8 mouse cellular contexts compared by ENCODE assay signal in genomic region chr2:85129496-85129971, GRCm38 (mm10). TPM values are rescaled to one million over a fixed set of nuclear protein-coding genes. Genes with fewer than 3 reads are reported as not detected.
DNase-seq lines count a peak whose midpoint lies in the region; ATAC-seq and TF ChIP-seq lines count a peak whose summit lies in the region.

No protein-coding gene starts in this region.

- H3K9ac ChIP-seq in embryonic facial prominence, embryonic 14.5 days (ENCODE audit: low read depth, low read length), result no peak overlapping the region
- no peak overlapping the region for H3K9ac ChIP-seq in hindbrain, postnatal 0 days (replicated peaks; ENCODE audit: low read length)
- H3K9ac ChIP-seq in liver, postnatal 0 days (replicated peaks), result no peak overlapping the region

- H3K9me3 ChIP-seq in embryonic facial prominence, embryonic 14.5 days (ENCODE audit: control insufficient read depth, low read length), result no peaks in the 10 kb centered on the region
- H3K9me3 ChIP-seq in hindbrain, postnatal 0 days (ENCODE audit: low read length), result no peaks in the 10 kb centered on the region
- H3K9me3 ChIP-seq in liver, postnatal 0 days (ENCODE audit: low read length), result no peaks in the 10 kb centered on the region

- no peak overlapping the region for H3K4me3 ChIP-seq in embryonic facial prominence, embryonic 14.5 days (ENCODE audit: low read depth, low read length)
- H3K4me3 ChIP-seq in hindbrain, postnatal 0 days (ENCODE audit: low read length), result no peak overlapping the region
- no peak overlapping the region for H3K4me3 ChIP-seq in liver, postnatal 0 days (ENCODE audit: low read depth, low read length)

- 0 out of 2 replicates have a peak overlapping the region, but pooled peaks have one; percentile 6 for H3K27ac ChIP-seq in embryonic facial prominence, embryonic 14.5 days (replicated peaks; ENCODE audit: low read depth, low read length)
- no peak overlapping the region for H3K27ac ChIP-seq in hindbrain, postnatal 0 days
- H3K27ac ChIP-seq in liver, postnatal 0 days (ENCODE audit: low read depth), result no peak overlapping the region

- DNase-seq in adrenal gland, adult (ENCODE audit: inconsistent age in 2 of 2, low spot score in 1 of 2), result peak; percentile 28 to 52
- DNase-seq in adrenal gland, adult 18-20 months (ENCODE audit: low spot score in 2 of 2), result no peak
- DNase-seq in embryonic facial prominence, embryonic 14.5 days (ENCODE audit: low spot score), result peak; percentile 37
- no peak for DNase-seq in hindbrain, postnatal 0 days (ENCODE audit: low spot score)
- no peak for DNase-seq in liver, postnatal 0 days
- no peak for DNase-seq in cerebellum, adult 8-10 months
- DNase-seq in left cerebral cortex, adult 11 months (ENCODE audit: low spot score), result no peak
- no peak for DNase-seq in right cerebral cortex, postnatal 4 days

- no peak for ATAC-seq in embryonic facial prominence, embryonic 14.5 days (ENCODE audit: low read depth)
- ATAC-seq in hindbrain, postnatal 0 days, result 0 out of 2 replicates have a peak, but pooled peaks have one; percentile 22
- peak; percentile 62 for ATAC-seq in liver, postnatal 0 days

- H3K4me1 ChIP-seq in embryonic facial prominence, embryonic 14.5 days (ENCODE audit: control insufficient read depth, insufficient read depth, low read length), result no peaks in the 10 kb centered on the region
- H3K4me1 ChIP-seq in hindbrain, postnatal 0 days (ENCODE audit: insufficient read depth, low read length), result no peaks in the 10 kb centered on the region
- H3K4me1 ChIP-seq in liver, postnatal 0 days (ENCODE audit: insufficient read depth), result peaks cover 9% of the 10 kb centered on the region; the same call in 1 of the 2 replicates

- no peaks in the 10 kb centered on the region for H3K36me3 ChIP-seq in embryonic facial prominence, embryonic 14.5 days (ENCODE audit: control insufficient read depth, insufficient read depth, low read length)
- H3K36me3 ChIP-seq in hindbrain, postnatal 0 days (ENCODE audit: insufficient read depth, low read length), result no peaks in the 10 kb centered on the region
- H3K36me3 ChIP-seq in liver, postnatal 0 days (replicated peaks; ENCODE audit: insufficient read depth, low read length), result no peaks in the 10 kb centered on the region

- TF ChIP-seq CTCF in hindbrain, postnatal 0 days (IDR thresholded peaks at IDR 0.05; ENCODE audit: low read depth), result no peak
- no peak for TF ChIP-seq CTCF in liver, postnatal 0 days (IDR thresholded peaks at IDR 0.05; ENCODE audit: low read depth)

- peak; percentile 31; the same call in 1 of the 2 replicates for TF ChIP-seq EP300 in liver, postnatal 0 days (IDR thresholded peaks at IDR 0.05; ENCODE audit: low read depth)

- H3K27me3 ChIP-seq in embryonic facial prominence, embryonic 14.5 days (replicated peaks; ENCODE audit: control insufficient read depth, insufficient read depth, low read length), result no peaks in the 10 kb centered on the region
- H3K27me3 ChIP-seq in hindbrain, postnatal 0 days (ENCODE audit: insufficient read depth, low read length), result no peaks in the 10 kb centered on the region
- no peaks in the 10 kb centered on the region for H3K27me3 ChIP-seq in liver, postnatal 0 days (ENCODE audit: insufficient read depth, low read length)

- 51% methylated on average over 6 of the region's 6 CpGs for WGBS in embryonic facial prominence, embryonic 14.5 days
- WGBS in hindbrain, postnatal 0 days, result 46% methylated on average over 6 of the region's 6 CpGs
- WGBS in liver, postnatal 0 days (ENCODE audit: insufficient replicate concordance), result 19% methylated on average over 6 of the region's 6 CpGs

- H3K4me2 ChIP-seq in embryonic facial prominence, embryonic 14.5 days (ENCODE audit: low read depth, low read length), result no peak overlapping the region
- H3K4me2 ChIP-seq in hindbrain, postnatal 0 days (ENCODE audit: low read depth, low read length), result no peak overlapping the region
- no peak overlapping the region for H3K4me2 ChIP-seq in liver, postnatal 0 days (ENCODE audit: low read depth, low read length)

RNA-seq across cellular contexts. Expression of gene Aplnr, which starts 6.5 kb away (rescaled TPM):
- total RNA-seq in adrenal gland, adult 18-20 months (2021), result 1 to 10 TPM; 4.2 to 7.1 TPM
- polyA plus RNA-seq in embryonic facial prominence, embryonic 14.5 days (2014; fragmentation: Nextera tagmentation; extraction: Ambion mirVana), result 62.0 and 63.2 TPM in 2 replicates
- total RNA-seq in hindbrain, postnatal 0 days (2014; rRNA removed), result 22.2 and 24.2 TPM in 2 replicates
- 21.0 and 22.1 TPM in 2 replicates for polyA plus RNA-seq in hindbrain, postnatal 0 days (2015; fragmentation: Nextera tagmentation; extraction: Ambion mirVana)
- 2.3 and 2.5 TPM in 2 replicates for polyA plus RNA-seq in liver, postnatal 0 days (2015; fragmentation: Nextera tagmentation; extraction: Ambion mirVana)

Comparison
In these comparisons a context has a peak if more than half of its experiments do, and no peak if none do; other contexts are left out.
1. DNase-seq: peak in adrenal gland, adult (2 of 2) and embryonic facial prominence, embryonic 14.5 days (single experiment); none in adrenal gland, adult 18-20 months (0 of 2), hindbrain, postnatal 0 days (single experiment), liver, postnatal 0 days (single experiment), cerebellum, adult 8-10 months (single experiment), left cerebral cortex, adult 11 months (single experiment) and right cerebral cortex, postnatal 4 days (single experiment).